Mouse (Mus musculus) intestine, embryonic 16.5 days (tissue): Measurements from ENCODE around the gene Nudt8. TPM values are rescaled to one million over a fixed set of nuclear protein-coding genes. Genes with fewer than 3 reads are reported as not detected.
"Not testable (repeated sequence)": the region's sequence is repeated elsewhere in the genome, so short reads cannot be mapped to it uniquely, and the experiment has no call there.

Experiments
- ATAC-seq: fragments of 200-750 bp; cut with Nextera tagmentation; 2 replicates; pipeline ENCODE4 v1.8.0; 2017; ENCODE audit warnings: moderate TSS enrichment, moderate library complexity
- H3K27ac ChIP-seq: fragments of 300-500 bp; sonication (generic); 2 replicates; pipeline ENCODE4 v1.5.1; 2014; ENCODE audit warnings: mild to moderate bottlenecking, low read length
- H3K27me3 ChIP-seq: fragments of 300-500 bp; sonication (generic); replicated peaks from 2 replicates; pipeline ENCODE4 v1.6.1; 2014; ENCODE audit warnings: low read length, control low read depth, mixed read lengths; ENCODE audit not compliant: control insufficient read depth, insufficient read depth
- H3K36me3 ChIP-seq: fragments of 300-500 bp; sonication (generic); 2 replicates; pipeline ENCODE4 v1.6.1; 2014; ENCODE audit warnings: low read length, control low read depth; ENCODE audit not compliant: control insufficient read depth, insufficient read depth
- H3K4me1 ChIP-seq: fragments of 300-500 bp; sonication (generic); 2 replicates; pipeline ENCODE4 v1.6.1; 2014; ENCODE audit warnings: low read length, control low read depth, mixed read lengths; ENCODE audit not compliant: control insufficient read depth, insufficient read depth
- H3K4me2 ChIP-seq: fragments of 300-500 bp; sonication (generic); 2 replicates; pipeline ENCODE4 v1.6.1; 2014; ENCODE audit warnings: low read depth, low read length, control low read depth
- H3K4me3 ChIP-seq: fragments of 300-500 bp; sonication (generic); 2 replicates; pipeline ENCODE4 v1.5.1; 2014; ENCODE audit warnings: mild to moderate bottlenecking, low read length
- H3K9ac ChIP-seq: fragments of 300-500 bp; sonication (generic); 2 replicates; pipeline ENCODE4 v1.6.1; 2014; ENCODE audit warnings: low read depth, low read length
- H3K9me3 ChIP-seq: fragments of 300-500 bp; sonication (generic); 2 replicates; pipeline ENCODE4 v1.6.1; 2016; ENCODE audit warnings: low read length, control low read depth; ENCODE audit not compliant: control insufficient read depth
- WGBS: fragments of 180-500 bp; shearing (Covaris S2); extraction: QIAGEN DNeasy Blood & Tissue Kit; methylation state at CpG from one replicate; pipeline ENCODE4 v1.1.7; 2014; 5-methylcytosine and 5-hydroxymethylcytosine counted together
- polyA plus RNA-seq: library from polyadenylated mRNA; unstranded; fragments of >200 nt; fragmentation: Nextera tagmentation; extraction: Ambion mirVana; gene quantifications from 2 replicates; pipeline ENCODE4 v1.2.1, GENCODE M21; 2015

The Nudt8 gene
- polyA plus RNA-seq, 1 experiment from 2014 or later = 40.9 TPM

- peak; percentile 72 for ATAC-seq
- Histone ChIP-seq H3K4me2 (peak overlapping the region; percentile 46), H3K9me3 (no peaks in the 10 kb centered on the region), H3K4me3 (peak overlapping the region; percentile 30), H3K9ac (peak overlapping the region; percentile 58), H3K27ac (peak overlapping the region; percentile 7), H3K36me3 (0 out of 2 replicates have a peak, but pooled peaks cover 2% of the 10 kb centered on the region), H3K4me1 (peaks cover 16% of the 10 kb centered on the region), H3K27me3 (no peaks in the 10 kb centered on the region)
- WGBS = 66% methylated on average over 12 of the region's 12 CpGs
Measured at GRCm38 (mm10) chr19:4036327-4037045, 36.1 kb downstream of the Nudt8 start.

GRCm38 (mm10) chr19:4037154-4037787, 36.9 kb downstream of the Nudt8 start:
- not testable (repeated sequence) for H3K27me3 ChIP-seq, H3K36me3 ChIP-seq, H3K9me3 ChIP-seq
- Histone ChIP-seq H3K9ac (peak overlapping the region; percentile 86), H3K4me3 (peak overlapping the region; percentile 72), H3K27ac (peak overlapping the region; percentile 84), H3K4me1 (peaks cover 16% of the 10 kb centered on the region), H3K4me2 (peak overlapping the region; percentile 80)
- 25% methylated on average over 7 of the region's 8 CpGs for WGBS
- ATAC-seq = peak; percentile 5; the same call in 1 of the 2 replicates

GRCm38 (mm10) chr19:4037788-4038232, 37.4 kb downstream of the Nudt8 start, which contains the start of gene Gstp1:
Gene Gstp1 (minus strand): TSS chr19:4037985.
- peak within 1 kb of the TSS; percentile 86 for H3K9ac ChIP-seq
- H3K27ac ChIP-seq = peak within 1 kb of the TSS; percentile 84
- no peaks in the 10 kb centered on the region for H3K27me3 ChIP-seq
- WGBS = under 1% methylated on average over 26 of the region's 26 CpGs
- H3K4me2 ChIP-seq = peak within 1 kb of the TSS; percentile 80
- peak within 1 kb of the TSS; percentile 72 for H3K4me3 ChIP-seq
- ATAC-seq = peak; percentile 78
- H3K9me3 ChIP-seq = no peaks in the 10 kb centered on the region
- H3K4me1 ChIP-seq = peaks cover 16% of the 10 kb centered on the region
- H3K36me3 ChIP-seq = 0 out of 2 replicates have a peak, but pooled peaks cover 2% of the 10 kb centered on the region

DNA sequence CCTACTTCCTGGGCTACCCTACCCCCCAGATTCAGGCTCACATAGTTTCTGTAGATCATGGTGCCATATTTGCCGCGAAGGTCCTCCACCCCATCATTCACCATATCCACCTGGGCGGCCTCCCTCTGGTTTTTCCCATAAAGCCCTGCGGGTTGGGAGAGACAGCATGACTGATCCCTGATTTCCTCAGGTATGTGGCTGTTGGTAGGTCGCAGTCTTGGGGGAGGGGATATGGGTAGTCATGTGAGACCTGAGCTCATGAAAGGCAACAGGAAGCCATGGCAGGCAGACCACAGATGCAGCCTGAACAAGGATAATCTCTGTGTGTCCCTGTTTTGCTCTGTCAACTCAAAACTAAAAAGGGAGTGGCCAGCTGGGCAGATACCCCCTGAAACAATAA, 40.6 kb downstream of the Nudt8 start:
- 93% methylated on average over 5 of the region's 5 CpGs for WGBS
- not testable (repeated sequence) for H3K9me3 ChIP-seq, ATAC-seq, H3K9ac ChIP-seq, H3K36me3 ChIP-seq, H3K4me2 ChIP-seq, H3K27ac ChIP-seq, H3K27me3 ChIP-seq, H3K4me3 ChIP-seq
- peaks cover 13% of the 10 kb centered on the region for H3K4me1 ChIP-seq

DNA sequence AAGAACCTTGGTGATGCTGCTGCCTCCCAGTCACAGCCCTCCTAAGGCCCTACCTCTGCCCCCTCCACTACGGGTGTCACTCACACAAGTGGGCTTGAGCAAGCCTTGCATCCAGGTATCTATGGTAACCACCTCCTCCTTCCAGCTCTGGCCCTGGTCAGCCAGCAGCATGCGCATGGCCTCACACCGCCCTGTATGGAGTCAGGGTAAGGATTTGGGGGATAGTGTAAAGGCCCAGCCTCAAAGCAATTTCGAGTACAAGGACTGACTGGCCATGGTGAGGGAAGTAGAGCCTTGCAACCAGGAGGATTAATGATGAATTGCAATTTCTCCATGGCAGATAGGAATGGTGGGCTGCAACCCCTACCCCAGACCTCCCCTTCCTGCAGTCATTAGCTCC, 41.1 kb downstream of the Nudt8 start:
- H3K27me3 ChIP-seq, H3K4me3 ChIP-seq, H3K4me1 ChIP-seq, ATAC-seq, H3K36me3 ChIP-seq, H3K4me2 ChIP-seq, H3K9me3 ChIP-seq, H3K9ac ChIP-seq, H3K27ac ChIP-seq: not testable (repeated sequence)
- WGBS = 82% methylated on average over 3 of the region's 4 CpGs

DNA sequence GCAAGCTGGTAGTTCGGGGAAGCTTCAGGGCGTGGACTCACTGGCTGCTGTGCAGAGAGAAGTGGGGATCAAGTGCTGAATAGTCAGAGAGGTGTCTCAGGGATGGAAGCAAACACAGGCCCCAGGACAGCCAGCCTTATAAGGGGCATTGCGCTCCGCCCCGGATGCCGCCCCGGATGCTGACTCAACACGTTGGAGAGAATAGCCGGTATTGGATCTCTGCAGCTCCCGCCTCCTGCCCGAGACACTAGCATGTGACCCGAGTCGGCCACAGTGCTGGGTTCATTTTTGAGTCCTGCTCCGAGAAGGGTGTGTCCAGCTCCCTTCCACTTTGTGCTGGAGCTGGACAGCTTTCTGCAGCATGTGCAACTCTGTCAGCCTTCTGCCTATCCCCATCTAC, 41.7 kb downstream of the Nudt8 start:
- Histone ChIP-seq H3K4me2 (peak overlapping the region; percentile 18; the same call in 1 of the 2 replicates), H3K4me3 (no peak overlapping the region)

GRCm38 (mm10) chr19:4044109-4044508, 43.7 kb downstream of the Nudt8 start:
- not testable (repeated sequence) for H3K36me3 ChIP-seq, ATAC-seq, H3K27me3 ChIP-seq, H3K4me3 ChIP-seq, H3K9me3 ChIP-seq, H3K4me1 ChIP-seq, H3K9ac ChIP-seq, H3K27ac ChIP-seq, H3K4me2 ChIP-seq
- 85% methylated on average over 5 of the region's 5 CpGs for WGBS

More for the DNA sequence above, 41.7 kb downstream of the Nudt8 start:
- Histone ChIP-seq H3K4me1 (peaks cover 8% of the 10 kb centered on the region), H3K9ac (no peak overlapping the region), H3K9me3 (no peaks in the 10 kb centered on the region), H3K27ac (peak overlapping the region; percentile 59), H3K36me3 (no peaks in the 10 kb centered on the region), H3K27me3 (no peaks in the 10 kb centered on the region)
- 0 out of 2 replicates have a peak, but pooled peaks have one; percentile 3 for ATAC-seq
- WGBS = 61% methylated on average over 14 of the region's 14 CpGs

DNA sequence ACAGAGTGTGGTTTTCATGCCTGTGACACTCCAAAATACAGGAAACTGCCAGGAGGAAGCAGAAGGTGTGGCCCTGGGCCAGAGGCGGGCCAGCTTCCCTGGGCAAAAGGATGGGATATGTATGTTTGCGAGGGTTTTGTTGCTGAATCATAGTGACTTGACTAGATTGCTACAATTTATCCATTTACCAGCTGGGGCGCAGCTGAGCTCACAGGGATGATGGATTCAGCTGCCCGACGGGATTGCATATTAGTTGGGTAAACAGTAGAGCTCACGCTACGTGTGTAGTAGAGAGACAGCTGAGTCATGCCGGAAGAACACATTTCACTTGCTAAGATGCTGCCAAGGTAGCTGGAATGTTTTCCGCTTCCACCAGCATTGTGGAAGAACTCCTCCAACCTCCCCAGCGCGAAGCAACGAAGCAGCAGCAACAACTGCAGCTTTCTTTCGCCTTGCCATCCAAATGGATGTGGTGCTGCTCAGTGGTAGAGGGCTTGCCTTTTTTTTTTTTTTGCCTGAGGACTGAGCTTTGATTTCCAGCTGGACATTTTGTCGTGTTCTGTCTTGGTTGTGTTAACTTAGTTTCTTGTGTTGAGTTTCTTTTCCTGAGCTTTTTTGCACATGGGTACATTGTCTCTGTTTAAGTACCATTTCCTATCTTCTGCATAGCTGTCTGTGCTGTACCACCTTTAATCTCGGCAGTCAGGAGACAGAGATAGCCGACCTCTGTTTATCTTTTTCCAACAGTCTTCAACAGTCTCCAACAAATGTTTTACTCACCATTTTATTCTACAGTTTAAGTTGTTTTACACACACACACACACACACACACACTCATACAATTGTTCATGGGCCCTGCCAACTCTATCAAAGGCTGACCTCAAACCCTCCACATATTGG, 45.8 kb downstream of the Nudt8 start, which contains the start of gene Gstp2:
Gene Gstp2, minus strand, starts transcription at position 58 of the 900 bp plus-strand sequence.
- no peaks in the 10 kb centered on the region; the same call in 1 of the 2 replicates for H3K9me3 ChIP-seq
- H3K27ac ChIP-seq = peak within 1 kb of the TSS; percentile 94
- H3K4me1 ChIP-seq = peaks cover 4% of the 10 kb centered on the region; the same call in 1 of the 2 replicates
- 29% methylated on average over 16 of the region's 16 CpGs for WGBS
- no peaks in the 10 kb centered on the region for H3K27me3 ChIP-seq
- no peak within 1 kb of the TSS for H3K9ac ChIP-seq
- H3K36me3 ChIP-seq = no peaks in the 10 kb centered on the region
- peak; percentile 77 for ATAC-seq
- peak within 1 kb of the TSS; percentile 23; the same call in 1 of the 2 replicates for H3K4me2 ChIP-seq
- no peak within 1 kb of the TSS for H3K4me3 ChIP-seq
